In genomic region chr10:23942465-23942864, GRCm38 (mm10) we compare ENCODE assay signal across 14 mouse cellular contexts. TPM values are rescaled to one million over a fixed set of nuclear protein-coding genes. Genes with fewer than 3 reads are reported as not detected.
A peak's percentile ranks its signal among the peaks of the same experiment; 100 is the strongest.
DNase-seq lines count a peak whose midpoint lies in the region; ATAC-seq and TF ChIP-seq lines count a peak whose summit lies in the region.
"Had no signal": no experiment of that assay in that cellular context is flagged by ENCODE, and none has a peak within 500 bp of the region (broad histone marks: within the 10 kb centered on the region; RNA-seq: fewer than 3 reads in every experiment).

No protein-coding gene starts in this region.

- no peak overlapping the region for H3K4me3 ChIP-seq in left cerebral cortex, adult 2 months
- H3K4me3 ChIP-seq in midbrain, embryonic 13.5 days (replicated peaks) = no peak overlapping the region
- H3K4me3 ChIP-seq: lung, embryonic 15.5 days had no signal

- intact Hi-C loops in left cerebral cortex, adult 2 months (cut with DNase I) = no loop called here

- H3K4me2 ChIP-seq in midbrain, embryonic 13.5 days (replicated peaks) = no peak overlapping the region
- H3K4me2 ChIP-seq: lung, embryonic 15.5 days had no signal

- H3K36me3 ChIP-seq in midbrain, embryonic 13.5 days = no peaks in the 10 kb centered on the region
- H3K36me3 ChIP-seq: lung, embryonic 15.5 days had no signal

- DNase-seq in left cerebral cortex, adult 2 months (ENCODE audit: extremely low spot score in 1 of 2, low spot score in 2 of 2) = no peak
- no peak for DNase-seq in left cerebral cortex, adult 18-20 months (ENCODE audit: low spot score in 2 of 2)
- peak; percentile 87 for DNase-seq in ES-CJ7 (ENCODE audit: low read depth, low spot score)
- DNase-seq in ZHBTc4 (ENCODE audit: low read depth, low spot score) = peak; percentile 87
- DNase-seq in retina, postnatal 1 day = peak; percentile 15
- no peak for DNase-seq in ovary, postnatal 36 days (ENCODE audit: low spot score)

- TF ChIP-seq CTCF in left cerebral cortex, adult 2 months (IDR thresholded peaks at IDR 0.05) = peak; percentile 34

- H3K9ac ChIP-seq in midbrain, embryonic 13.5 days (replicated peaks) = no peak overlapping the region
- H3K9ac ChIP-seq: lung, embryonic 15.5 days had no signal

- no peak for ATAC-seq in erythroblast, adult 5-6 weeks (replicated peaks; ENCODE audit: low FRiP score, poor library complexity, severe bottlenecking)
- ATAC-seq in midbrain, embryonic 13.5 days = no peak

- WGBS in midbrain, embryonic 13.5 days = 76% methylated on average over 5 of the region's 5 CpGs

- H3K4me1 ChIP-seq in midbrain, embryonic 13.5 days (replicated peaks) = no peaks in the 10 kb centered on the region
- H3K4me1 ChIP-seq: lung, embryonic 15.5 days had no signal

- H3K9me3 ChIP-seq in midbrain, embryonic 13.5 days = no peaks in the 10 kb centered on the region
- H3K9me3 ChIP-seq: lung, embryonic 15.5 days had no signal

- H3K27me3 ChIP-seq in midbrain, embryonic 13.5 days = no peaks in the 10 kb centered on the region
- H3K27me3 ChIP-seq: lung, embryonic 15.5 days had no signal

- no peak overlapping the region for H3K27ac ChIP-seq in left cerebral cortex, adult 2 months
- H3K27ac ChIP-seq in midbrain, embryonic 13.5 days = no peak overlapping the region
- H3K27ac ChIP-seq: lung, embryonic 15.5 days had no signal

RNA-seq across cellular contexts. Expression of gene Taar2, which starts 4.1 kb away (rescaled TPM):
- not detected for total RNA-seq in left cerebral cortex, adult 2 months (2021)
- total RNA-seq in left cerebral cortex, adult 18-20 months (2021) = not detected
- not detected in 2 replicates for total RNA-seq in erythroblast, adult 5-6 weeks (2015; ENCODE audit: low replicate concordance)
- not detected in 2 replicates for total RNA-seq in erythroblast, adult 5-6 weeks (2017; ENCODE audit: low replicate concordance)
- polyA plus RNA-seq in midbrain, embryonic 13.5 days (2015; fragmentation: Nextera tagmentation; extraction: Ambion mirVana) = not detected in 2 replicates
- total RNA-seq: adrenal gland, postnatal 4 days; neutrophil, adult 5-6 weeks had no signal
- polyA plus RNA-seq: heart, embryonic 14.5 days; large intestine, adult 2 months; lung, embryonic 15.5 days; urinary bladder, adult 2 months had no signal

RNA-seq across cellular contexts. Expression of gene Taar3, which starts 6.9 kb away (rescaled TPM):
- not detected for total RNA-seq in left cerebral cortex, adult 2 months (2021)
- not detected for total RNA-seq in left cerebral cortex, adult 18-20 months (2021)
- not detected in 2 replicates for total RNA-seq in erythroblast, adult 5-6 weeks (2015; ENCODE audit: low replicate concordance)
- total RNA-seq in erythroblast, adult 5-6 weeks (2017; ENCODE audit: low replicate concordance) = not detected in 2 replicates
- not detected in 2 replicates for polyA plus RNA-seq in midbrain, embryonic 13.5 days (2015; fragmentation: Nextera tagmentation; extraction: Ambion mirVana)
- total RNA-seq: adrenal gland, postnatal 4 days; neutrophil, adult 5-6 weeks had no signal
- polyA plus RNA-seq: heart, embryonic 14.5 days; large intestine, adult 2 months; lung, embryonic 15.5 days; urinary bladder, adult 2 months had no signal

RNA-seq across cellular contexts. Expression of gene Taar4, which starts 17.8 kb away (rescaled TPM):
- not detected for total RNA-seq in left cerebral cortex, adult 2 months (2021)
- total RNA-seq in left cerebral cortex, adult 18-20 months (2021) = not detected
- not detected in 2 replicates for total RNA-seq in erythroblast, adult 5-6 weeks (2015; ENCODE audit: low replicate concordance)
- not detected in 2 replicates for total RNA-seq in erythroblast, adult 5-6 weeks (2017; ENCODE audit: low replicate concordance)
- not detected in 2 replicates for polyA plus RNA-seq in midbrain, embryonic 13.5 days (2015; fragmentation: Nextera tagmentation; extraction: Ambion mirVana)
- total RNA-seq: adrenal gland, postnatal 4 days; neutrophil, adult 5-6 weeks had no signal
- polyA plus RNA-seq: heart, embryonic 14.5 days; large intestine, adult 2 months; lung, embryonic 15.5 days; urinary bladder, adult 2 months had no signal

RNA-seq across cellular contexts. Expression of gene Taar1, which starts 22.3 kb away (rescaled TPM):
- total RNA-seq in left cerebral cortex, adult 2 months (2021) = not detected
- not detected for total RNA-seq in left cerebral cortex, adult 18-20 months (2021)
- total RNA-seq in erythroblast, adult 5-6 weeks (2015; ENCODE audit: low replicate concordance) = not detected in 2 replicates
- total RNA-seq in erythroblast, adult 5-6 weeks (2017; ENCODE audit: low replicate concordance) = not detected in 2 replicates
- not detected in 2 replicates for polyA plus RNA-seq in midbrain, embryonic 13.5 days (2015; fragmentation: Nextera tagmentation; extraction: Ambion mirVana)
- total RNA-seq: adrenal gland, postnatal 4 days; neutrophil, adult 5-6 weeks had no signal
- polyA plus RNA-seq: heart, embryonic 14.5 days; large intestine, adult 2 months; lung, embryonic 15.5 days; urinary bladder, adult 2 months had no signal

RNA-seq across cellular contexts. Expression of gene Taar5, which starts 28.0 kb away (rescaled TPM):
- total RNA-seq in left cerebral cortex, adult 2 months (2021) = not detected
- total RNA-seq in left cerebral cortex, adult 18-20 months (2021) = not detected
- not detected in 2 replicates for total RNA-seq in erythroblast, adult 5-6 weeks (2015; ENCODE audit: low replicate concordance)
- total RNA-seq in erythroblast, adult 5-6 weeks (2017; ENCODE audit: low replicate concordance) = not detected in 2 replicates
- polyA plus RNA-seq in midbrain, embryonic 13.5 days (2015; fragmentation: Nextera tagmentation; extraction: Ambion mirVana) = not detected in 2 replicates
- total RNA-seq: adrenal gland, postnatal 4 days; neutrophil, adult 5-6 weeks had no signal
- polyA plus RNA-seq: heart, embryonic 14.5 days; large intestine, adult 2 months; lung, embryonic 15.5 days; urinary bladder, adult 2 months had no signal

Comparison
In these comparisons a context has a peak if more than half of its experiments do, and no peak if none do; other contexts are left out.
1. DNase-seq: peak in ES-CJ7 (single experiment), ZHBTc4 (single experiment) and retina, postnatal 1 day (single experiment); none in left cerebral cortex, adult 2 months (0 of 2), left cerebral cortex, adult 18-20 months (0 of 2) and ovary, postnatal 36 days (single experiment).